Mouse (Mus musculus) heart, postnatal 36 days (tissue): Measurements from ENCODE around the gene Polr2h. TPM values are rescaled to one million over a fixed set of nuclear protein-coding genes. Genes with fewer than 3 reads are reported as not detected.
"Not testable (repeated sequence)": the region's sequence is repeated elsewhere in the genome, so short reads cannot be mapped to it uniquely, and the experiment has no call there.

Experiments used
- DNase-seq, 2 experiments: peaks; one replicate each; pipeline ENCODE4 v3.0.0; 2021 to 2022
- intact Hi-C: fragments of 180-260 bp; cut with DNase I; formaldehyde crosslinking; loops from one replicate; pipeline ENCODE4 v1.15.1; 2025
- total RNA-seq, 2 experiments: library from RNA; stranded (reverse); gene quantifications; 2 replicates each; pipeline ENCODE4 v1.2.3; 2021

Polr2h gene
- 10 to 100 TPM; 10.5 to 12.4 TPM for total RNA-seq

GRCm38 (mm10) chr16:20717181-20717977, at the start of gene Polr2h, which contains the start of gene Clcn2:
TSS of gene Polr2h (plus strand) at chr16:20717665.
TSS of gene Clcn2 (minus strand) at chr16:20717746.
- intact Hi-C loops, result loop anchor here (1.0 to 2.0 kb wide), 2 partner anchors 21 to 44 kb away; no protein-coding TSS in a partner anchor
- peak; percentile 98 to 99 for DNase-seq

- DNase-seq, intact Hi-C loops: not testable (repeated sequence)
These were observed 49.5 kb upstream of the Polr2h start, which contains the start of gene Eif4g1 for GRCm38 (mm10) chr16:20668013-20668412. TSS of gene Eif4g1 (plus strand) at chr16:20668313.

- DNase-seq, result no peak
- intact Hi-C loops, result loop anchor here (5.0 kb wide), 1 partner anchor 133 kb away; the partner anchor contains the start of gene Ap2m1
These were observed 47.2 kb upstream of the Polr2h start for GRCm38 (mm10) chr16:20670291-20670690.

- DNase-seq, result no peak
- intact Hi-C loops, result loop anchor here (2.0 to 5.0 kb wide), 2 partner anchors 19 to 135 kb away; partner anchors contain the start of gene Ap2m1
These were observed 45.6 kb upstream of the Polr2h start for GRCm38 (mm10) chr16:20671886-20672285.

GRCm38 (mm10) chr16:20672500-20672902, 45.0 kb upstream of the Polr2h start:
- intact Hi-C loops, result loop anchor here (2.0 to 5.0 kb wide), 2 partner anchors 20 to 135 kb away; partner anchors contain the start of gene Ap2m1
- peak; percentile 96 to 97 for DNase-seq

- intact Hi-C loops, result loop anchor here (1.0 to 5.0 kb wide), 3 partner anchors 20 to 136 kb away; partner anchors contain the start of genes Ap2m1, Clcn2 and Polr2h
- peak; percentile 72 to 81 for DNase-seq
These were observed 44.3 kb upstream of the Polr2h start for GRCm38 (mm10) chr16:20672965-20673705.

GRCm38 (mm10) chr16:20673706-20674303, 43.7 kb upstream of the Polr2h start:
- peak in 1 of 2 experiments; percentile 34 for DNase-seq
- intact Hi-C loops, result loop anchor here (1.0 to 5.0 kb wide), 4 partner anchors 19 to 137 kb away; partner anchors contain the start of genes Ap2m1, Clcn2, Fam131a and Polr2h

- intact Hi-C loops, result no loop called here
- no peak for DNase-seq
These were observed 42.3 kb upstream of the Polr2h start for GRCm38 (mm10) chr16:20675213-20675612.

GRCm38 (mm10) chr16:20676702-20677101, 40.8 kb upstream of the Polr2h start:
- DNase-seq, result no peak
- intact Hi-C loops, result no loop called here

GRCm38 (mm10) chr16:20677380-20677779, 40.1 kb upstream of the Polr2h start:
- intact Hi-C loops, result no loop called here
- no peak for DNase-seq

- DNase-seq, result peak; percentile 84 to 85
- intact Hi-C loops, result no loop called here
These were observed 39.3 kb upstream of the Polr2h start for GRCm38 (mm10) chr16:20677974-20678675.

GRCm38 (mm10) chr16:20690774-20691173, 26.7 kb upstream of the Polr2h start:
- intact Hi-C loops, result no loop called here
- no peak for DNase-seq

- intact Hi-C loops, result no loop called here
- DNase-seq, result no peak
These were observed 25.8 kb upstream of the Polr2h start for GRCm38 (mm10) chr16:20691617-20692016.

GRCm38 (mm10) chr16:20692241-20692965, 25.1 kb upstream of the Polr2h start:
- DNase-seq, result no peak
- intact Hi-C loops, result no loop called here

GRCm38 (mm10) chr16:20693111-20693701, 24.3 kb upstream of the Polr2h start, which contains the start of gene Fam131a:
TSS of gene Fam131a (plus strand) at chr16:20693241.
- intact Hi-C loops, result loop anchor here (1.0 kb wide), 1 partner anchor 19 kb away; no protein-coding TSS in a partner anchor
- peak; percentile 89 to 91 for DNase-seq

GRCm38 (mm10) chr16:20694781-20695180, 22.7 kb upstream of the Polr2h start:
- peak; percentile 48 to 60 for DNase-seq
- intact Hi-C loops, result no loop called here

- intact Hi-C loops, result loop anchor here (2.0 kb wide), 1 partner anchor 21 kb away; the partner anchor contains the start of genes Clcn2 and Polr2h
- peak; percentile 86 to 89 for DNase-seq
These were observed 21.7 kb upstream of the Polr2h start for GRCm38 (mm10) chr16:20695622-20696323.

GRCm38 (mm10) chr16:20699266-20699665, 18.2 kb upstream of the Polr2h start:
- DNase-seq, result no peak
- intact Hi-C loops, result no loop called here
